Mouse (Mus musculus): Measurements from ENCODE around the gene Tunar.

- no peak for TF ChIP-seq CTCF (IDR thresholded peaks at IDR 0.05; ENCODE audit: control insufficient read depth, insufficient read depth, insufficient replicate concordance, low read depth, low read length)
- TF ChIP-seq POLR2A (IDR thresholded peaks at IDR 0.05; ENCODE audit: control insufficient read depth, low read depth, low read length): no peak
Measured at GRCm38 (mm10) chr12:105344460-105344859, 10.8 kb downstream of the Tunar start.

All from testis, adult 2 months (tissue).